Mouse (Mus musculus) bone marrow macrophage, adult 2 months (primary cell): ENCODE data around the gene Epgn.

Source experiments
- CTCF ChIP-seq: IDR thresholded peaks from 2 replicates; pipeline ENCODE4 v1.5.1; 2012; ENCODE audit warnings: low read depth, mild to moderate bottlenecking, low read length, moderate library complexity
- POLR2A ChIP-seq: IDR thresholded peaks from 2 replicates; pipeline ENCODE4 v1.6.1; 2012; ENCODE audit warnings: mild to moderate bottlenecking, low read depth, low read length, borderline replicate concordance

DNA sequence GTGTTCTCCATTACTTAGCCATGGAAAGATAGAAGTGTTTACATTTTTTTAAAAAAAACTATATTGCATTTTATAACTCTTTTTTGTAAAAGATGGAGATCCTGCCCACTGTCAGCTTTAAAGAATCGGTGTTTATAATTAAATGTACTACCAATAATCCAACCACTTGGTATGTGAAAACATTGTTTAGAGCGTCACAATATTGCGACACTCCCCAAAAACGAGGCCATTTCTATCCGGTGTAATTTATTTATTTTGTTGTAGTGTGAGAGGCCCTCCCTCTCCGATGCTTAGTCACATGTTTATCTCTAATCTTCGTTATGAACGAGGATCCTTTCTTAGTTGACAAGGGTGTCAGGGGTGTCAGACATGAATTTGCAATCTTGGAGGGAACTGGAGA, 21.1 kb downstream of the Epgn start:
- TF ChIP-seq POLR2A (no peak), CTCF (no peak)
